Mouse (Mus musculus) embryo, embryonic 10.5 days (tissue): ENCODE measurements at regions not wholly inside any gene's neighbourhood (a gene's known extent, or its start where the extent isn't known, plus 50 kb on each side); places are given as distances from the start of the nearest gene placed in this dataset.

Experiments used
- DNase-seq: peaks from one replicate; pipeline ENCODE4 v3.0.0-alpha.2; 2015; ENCODE audit warnings: low spot score

DNA sequence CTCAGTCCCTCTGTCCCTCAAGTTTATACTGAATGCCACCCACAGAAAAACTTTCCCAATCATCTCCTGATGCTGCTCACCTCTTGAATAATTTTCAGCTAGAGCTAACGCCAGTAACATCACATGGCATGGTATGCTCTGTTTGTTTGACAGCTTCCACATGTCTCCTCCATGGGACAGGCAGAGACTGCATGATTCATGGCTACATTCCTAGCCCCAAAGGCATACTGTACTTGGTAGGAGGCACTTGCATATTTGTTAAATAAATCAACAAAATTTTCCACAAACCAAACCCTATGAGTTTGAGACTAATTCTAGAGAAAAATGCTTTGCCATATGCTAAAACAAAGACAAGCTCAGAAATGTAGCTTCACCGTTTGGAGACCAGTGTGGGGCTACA is 304.9 kb downstream of the Rfpl4b start:
- DNase-seq: no peak
